Mouse (Mus musculus) stomach, embryonic 14.5 days (tissue): Measurements from ENCODE around the gene Fgfr1op2. TPM values are rescaled to one million over a fixed set of nuclear protein-coding genes. Genes with fewer than 3 reads are reported as not detected.

ENCODE experiments used
- ATAC-seq: fragments of 200-750 bp; cut with Nextera tagmentation; 2 replicates; pipeline ENCODE4 v1.8.0; 2017; ENCODE audit warnings: low read depth, moderate TSS enrichment; ENCODE audit not compliant: insufficient number of reproducible peaks, insufficient read depth, low FRiP score
- H3K27ac ChIP-seq: fragments of 300-500 bp; sonication (generic); 2 replicates; pipeline ENCODE4 v1.5.1; 2014; ENCODE audit warnings: mild to moderate bottlenecking, low read length, moderate library complexity, mixed read lengths
- H3K27me3 ChIP-seq: fragments of 300-500 bp; sonication (generic); 2 replicates; pipeline ENCODE4 v1.6.1; 2014; ENCODE audit warnings: low read length, control low read depth, mixed read lengths; ENCODE audit not compliant: control insufficient read depth, insufficient read depth
- H3K36me3 ChIP-seq: fragments of 300-500 bp; sonication (generic); 2 replicates; pipeline ENCODE4 v1.6.1; 2014; ENCODE audit warnings: mild to moderate bottlenecking, control low read depth, low read length, moderate library complexity, mixed read lengths; ENCODE audit not compliant: control insufficient read depth, insufficient read depth
- H3K4me1 ChIP-seq: fragments of 300-500 bp; sonication (generic); 2 replicates; pipeline ENCODE4 v1.6.1; 2014; ENCODE audit warnings: low read length, control low read depth, mixed read lengths; ENCODE audit not compliant: control insufficient read depth, insufficient read depth
- H3K4me2 ChIP-seq: fragments of 300-500 bp; sonication (generic); replicated peaks from 2 replicates; pipeline ENCODE4 v1.6.1; 2014; ENCODE audit warnings: low read depth, low read length, control low read depth
- H3K4me3 ChIP-seq: fragments of 300-500 bp; sonication (generic); 2 replicates; pipeline ENCODE4 v1.5.1; 2014; ENCODE audit warnings: low read depth, low read length, control low read depth
- H3K9ac ChIP-seq: fragments of 300-500 bp; sonication (generic); replicated peaks from 2 replicates; pipeline ENCODE4 v1.6.1; 2014; ENCODE audit warnings: low read depth, mild to moderate bottlenecking, control low read depth, low read length, moderate library complexity, mixed read lengths
- H3K9me3 ChIP-seq: fragments of 300-500 bp; sonication (generic); 2 replicates; pipeline ENCODE4 v1.6.1; 2016; ENCODE audit warnings: low read depth, low read length, control low read depth; ENCODE audit not compliant: control insufficient read depth
- WGBS: fragments of 180-500 bp; shearing (Covaris S2); extraction: QIAGEN DNeasy Blood & Tissue Kit; methylation state at CpG from one replicate; pipeline ENCODE4 v1.1.7; 2014; 5-methylcytosine and 5-hydroxymethylcytosine counted together
- polyA plus RNA-seq: library from polyadenylated mRNA; unstranded; fragments of >200 nt; fragmentation: Nextera tagmentation; extraction: Ambion mirVana; gene quantifications from 2 replicates; pipeline ENCODE4 v1.2.1, GENCODE M21; 2014

Fgfr1op2 gene
- polyA plus RNA-seq, 1 experiment from 2014 or later, result 105 TPM

- 0% methylated on average over 22 of the region's 22 CpGs for WGBS
- Histone ChIP-seq H3K27me3 (no peaks in the 10 kb centered on the region), H3K9ac (peak overlapping the region; percentile 87), H3K36me3 (peaks cover 4% of the 10 kb centered on the region; the same call in 1 of the 2 replicates), H3K4me3 (peak overlapping the region; percentile 82), H3K4me2 (peak overlapping the region; percentile 60), H3K27ac (peak overlapping the region; percentile 96), H3K4me1 (peaks cover 20% of the 10 kb centered on the region; the same call in 1 of the 2 replicates), H3K9me3 (no peaks in the 10 kb centered on the region)
- peak; percentile 48 for ATAC-seq
Measured at GRCm38 (mm10) chr6:146578111-146578531, 1.1 kb downstream of the Fgfr1op2 start.

GRCm38 (mm10) chr6:146578586-146578985, 1.6 kb downstream of the Fgfr1op2 start:
- WGBS, result 8% methylated on average over 7 of the region's 7 CpGs
- H3K27ac ChIP-seq, result peak overlapping the region; percentile 96
- no peak for ATAC-seq

GRCm38 (mm10) chr6:146580381-146580926, 3.5 kb downstream of the Fgfr1op2 start:
- H3K9me3 ChIP-seq, result no peaks in the 10 kb centered on the region
- 19% methylated on average over 2 of the region's 2 CpGs for WGBS
- no peak overlapping the region for H3K4me2 ChIP-seq
- H3K4me1 ChIP-seq, result peaks cover 16% of the 10 kb centered on the region; the same call in 1 of the 2 replicates
- no peaks in the 10 kb centered on the region for H3K27me3 ChIP-seq
- H3K4me3 ChIP-seq, result no peak overlapping the region
- no peak overlapping the region for H3K9ac ChIP-seq
- H3K36me3 ChIP-seq, result no peaks in the 10 kb centered on the region
- no peak overlapping the region for H3K27ac ChIP-seq
- ATAC-seq, result no peak

More at GRCm38 (mm10) chr6:146578586-146578985, 1.6 kb downstream of the Fgfr1op2 start:
- Histone ChIP-seq H3K27me3 (no peaks in the 10 kb centered on the region), H3K4me2 (peak overlapping the region; percentile 60), H3K9ac (peak overlapping the region; percentile 87), H3K36me3 (peaks cover 4% of the 10 kb centered on the region; the same call in 1 of the 2 replicates), H3K4me3 (peak overlapping the region; percentile 82), H3K4me1 (peaks cover 20% of the 10 kb centered on the region; the same call in 1 of the 2 replicates), H3K9me3 (no peaks in the 10 kb centered on the region)

GRCm38 (mm10) chr6:146583366-146584046, 6.5 kb downstream of the Fgfr1op2 start:
- no peak for ATAC-seq
- H3K9ac ChIP-seq, result no peak overlapping the region
- H3K4me1 ChIP-seq, result 0 out of 2 replicates have a peak, but pooled peaks cover 5% of the 10 kb centered on the region
- H3K36me3 ChIP-seq, result peaks cover 13% of the 10 kb centered on the region
- H3K9me3 ChIP-seq, result no peaks in the 10 kb centered on the region
- no peak overlapping the region for H3K4me3 ChIP-seq
- H3K27ac ChIP-seq, result no peak overlapping the region
- no peaks in the 10 kb centered on the region for H3K27me3 ChIP-seq
- H3K4me2 ChIP-seq, result no peak overlapping the region
- 64% methylated on average over 2 of the region's 2 CpGs for WGBS

GRCm38 (mm10) chr6:146585134-146585533, 8.1 kb downstream of the Fgfr1op2 start:
- Histone ChIP-seq H3K27me3 (no peaks in the 10 kb centered on the region), H3K9ac (no peak overlapping the region)
- 94% methylated on average over 5 of the region's 5 CpGs for WGBS

GRCm38 (mm10) chr6:146602601-146603000, 25.6 kb downstream of the Fgfr1op2 start:
- 83% methylated on average over 4 of the region's 4 CpGs for WGBS
- Histone ChIP-seq H3K27me3 (no peaks in the 10 kb centered on the region), H3K4me3 (no peak overlapping the region), H3K9ac (no peak overlapping the region), H3K4me2 (no peak overlapping the region), H3K27ac (no peak overlapping the region), H3K36me3 (peaks cover 63% of the 10 kb centered on the region), H3K9me3 (no peaks in the 10 kb centered on the region), H3K4me1 (no peaks in the 10 kb centered on the region)
- ATAC-seq, result no peak

More at GRCm38 (mm10) chr6:146585134-146585533, 8.1 kb downstream of the Fgfr1op2 start:
- H3K9me3 ChIP-seq, result no peaks in the 10 kb centered on the region
- no peak for ATAC-seq
- no peaks in the 10 kb centered on the region for H3K4me1 ChIP-seq
- H3K4me2 ChIP-seq, result no peak overlapping the region
- peaks cover 27% of the 10 kb centered on the region for H3K36me3 ChIP-seq
- no peak overlapping the region for H3K27ac ChIP-seq
- H3K4me3 ChIP-seq, result no peak overlapping the region

GRCm38 (mm10) chr6:146603651-146604050, 26.6 kb downstream of the Fgfr1op2 start:
- Histone ChIP-seq H3K4me3 (no peak overlapping the region), H3K9ac (no peak overlapping the region), H3K36me3 (peaks cover 60% of the 10 kb centered on the region), H3K9me3 (no peaks in the 10 kb centered on the region), H3K27me3 (no peaks in the 10 kb centered on the region), H3K4me2 (no peak overlapping the region), H3K4me1 (no peaks in the 10 kb centered on the region), H3K27ac (no peak overlapping the region)
- ATAC-seq, result no peak
- 89% methylated on average over 10 of the region's 10 CpGs for WGBS

- H3K36me3 ChIP-seq, result peaks cover 14% of the 10 kb centered on the region
- H3K27ac ChIP-seq, result no peak overlapping the region
- H3K4me3 ChIP-seq, result no peak overlapping the region
- no peak overlapping the region for H3K9ac ChIP-seq
- peak; percentile 75; the same call in 1 of the 2 replicates for ATAC-seq
- H3K9me3 ChIP-seq, result no peaks in the 10 kb centered on the region
- H3K27me3 ChIP-seq, result no peaks in the 10 kb centered on the region
- 89% methylated on average over 6 of the region's 6 CpGs for WGBS
- no peaks in the 10 kb centered on the region for H3K4me1 ChIP-seq
- no peak overlapping the region for H3K4me2 ChIP-seq
Measured at GRCm38 (mm10) chr6:146611385-146611784, 34.4 kb downstream of the Fgfr1op2 start.
